Mouse (Mus musculus) G1E (cell line): ENCODE results near the gene Palm2. TPM values are rescaled to one million over a fixed set of nuclear protein-coding genes. Genes with fewer than 3 reads are reported as not detected.

Experiments used
- ATAC-seq: 2 replicates; pipeline ENCODE4 v1.8.0; 2016; ENCODE audit warnings: mild to moderate bottlenecking; ENCODE audit not compliant: insufficient number of reproducible peaks, poor library complexity, low FRiP score, severe bottlenecking; ENCODE audit errors: extremely low read depth
- DNase-seq: peaks from one replicate; pipeline ENCODE4 v3.0.0; 2012; ENCODE audit warnings: low spot score
- H3K27me3 ChIP-seq: 2 replicates; pipeline ENCODE4 v1.6.1; 2012; ENCODE audit warnings: mild to moderate bottlenecking, low read length, inconsistent platforms; ENCODE audit not compliant: insufficient read depth
- H3K36me3 ChIP-seq: replicated peaks from 2 replicates; pipeline ENCODE3; 2012; ENCODE audit warnings: mild to moderate bottlenecking, inconsistent platforms
- H3K4me1 ChIP-seq: 2 replicates; pipeline ENCODE4 v1.6.1; 2012; ENCODE audit warnings: low read depth, low read length, inconsistent platforms, mixed read lengths; ENCODE audit not compliant: insufficient read depth
- H3K4me3 ChIP-seq: 2 replicates; pipeline ENCODE4 v1.5.1; 2012; ENCODE audit warnings: low read depth, mild to moderate bottlenecking, inconsistent platforms, low read length, moderate library complexity, mixed read lengths
- H3K9me3 ChIP-seq: replicated peaks from 2 replicates; pipeline ENCODE4 v1.6.1; 2012; ENCODE audit warnings: inconsistent platforms
- CTCF ChIP-seq: IDR thresholded peaks from 2 replicates; pipeline ENCODE4 v1.5.1; 2012; ENCODE audit warnings: low read depth, low read length, inconsistent platforms, mixed read lengths
- GATA1 ChIP-seq: IDR thresholded peaks from 2 replicates; pipeline ENCODE4 v1.6.1; 2012; ENCODE audit warnings: borderline replicate concordance, low read length, inconsistent platforms, mixed read lengths
- GATA2 ChIP-seq: IDR thresholded peaks from 2 replicates; pipeline ENCODE4 v1.6.1; 2012; ENCODE audit warnings: low read depth, low read length, inconsistent platforms, borderline replicate concordance
- POLR2AphosphoS5 ChIP-seq: IDR thresholded peaks from 2 replicates; pipeline ENCODE4 v1.6.1; 2012; ENCODE audit warnings: low read depth, low read length, inconsistent platforms; ENCODE audit not compliant: insufficient replicate concordance
- TAL1 ChIP-seq: conservative IDR thresholded peaks from 2 replicates; pipeline ENCODE4 v1.6.1; 2012; ENCODE audit warnings: low read depth, low read length, inconsistent platforms, mixed read lengths
- polyA plus RNA-seq: library from polyadenylated mRNA; stranded (reverse); fragments of >175 nt; gene quantifications from 2 replicates; pipeline ENCODE4 v1.2.3, GENCODE M21; 2012
- total RNA-seq, 2 experiments: library from RNA; stranded (forward) in 1 of 2; stranded (reverse) in 1 of 2; fragments of 200-1000 nt in 1 of 2; fragments of >200 nt in 1 of 2; fragmentation: Nextera tagmentation in 1 of 2; gene quantifications; 2 replicates each; pipeline ENCODE4 v1.2.3; 2014 to 2017

The Palm2 gene
- total and polyA plus RNA-seq, 3 experiments = 0.05 TPM; not detected in 2

DNA sequence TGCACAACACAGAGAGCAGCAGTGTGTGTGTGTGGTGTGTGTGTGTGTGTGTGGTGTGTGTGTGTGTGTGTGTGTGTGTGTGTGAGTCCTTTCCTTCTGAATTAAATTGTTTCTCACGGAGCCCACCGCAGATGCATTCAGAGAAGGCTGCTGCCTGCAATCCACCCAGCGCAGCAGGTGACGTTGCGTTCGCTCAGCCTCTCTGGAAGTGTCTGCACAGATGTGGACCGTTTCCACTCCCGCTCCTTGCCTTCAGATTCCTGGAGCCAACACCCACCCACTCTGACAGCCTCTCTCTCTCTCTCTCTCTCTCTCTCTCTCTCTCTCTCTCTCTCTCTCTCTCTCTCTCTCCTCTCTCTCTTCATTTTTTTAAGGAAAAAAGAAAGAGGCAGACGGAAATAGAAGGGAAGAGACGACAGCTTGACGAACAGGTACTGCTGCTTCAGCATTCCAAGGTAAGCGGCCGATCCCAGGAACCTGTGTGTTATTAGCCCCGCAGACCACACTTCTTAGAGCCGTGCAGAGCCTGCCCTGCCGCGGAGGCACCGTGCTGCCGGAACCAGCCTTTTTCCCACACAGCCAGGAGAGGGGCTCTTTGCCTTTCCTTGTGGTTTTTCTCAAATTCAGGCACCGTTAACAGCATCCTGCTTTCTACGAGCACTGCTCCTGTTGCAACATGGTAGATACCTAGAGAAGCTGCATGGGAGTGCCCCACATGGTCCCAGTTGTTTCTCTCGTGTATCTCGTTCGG, 203.8 kb downstream of the Palm2 start:
- peaks cover 66% of the 10 kb centered on the region for H3K9me3 ChIP-seq
- no peak overlapping the region for H3K4me3 ChIP-seq
- no peaks in the 10 kb centered on the region for H3K4me1 ChIP-seq
- no peak for TF ChIP-seq GATA2
- no peak for TF ChIP-seq GATA1
- no peak for TF ChIP-seq POLR2AphosphoS5
- no peak for TF ChIP-seq TAL1
- TF ChIP-seq CTCF = no peak
- H3K27me3 ChIP-seq = no peaks in the 10 kb centered on the region
- H3K36me3 ChIP-seq = no peaks in the 10 kb centered on the region
- ATAC-seq (no peak), DNase-seq (no peak)

DNA sequence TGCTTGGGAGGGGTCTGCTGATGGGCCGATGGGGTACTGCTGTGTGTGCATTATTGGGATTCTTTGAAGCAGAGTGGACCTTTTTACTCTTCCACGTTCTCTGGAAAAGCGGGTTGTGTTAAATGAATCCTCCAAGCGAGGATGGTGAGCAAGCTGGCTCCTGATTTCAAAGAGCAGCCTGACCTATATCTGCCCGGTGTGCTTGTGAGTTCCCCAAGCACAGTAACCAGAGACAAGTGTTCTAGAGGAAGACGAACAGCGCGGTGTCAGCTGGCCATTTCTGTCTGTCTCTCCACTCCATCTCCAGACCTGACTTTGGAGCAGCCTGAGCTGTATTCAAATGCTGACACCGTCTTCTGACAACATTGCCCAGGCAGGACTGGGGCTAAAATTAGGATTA, 204.9 kb downstream of the Palm2 start:
- H3K9me3 ChIP-seq = peaks cover 64% of the 10 kb centered on the region
- H3K36me3 ChIP-seq = no peaks in the 10 kb centered on the region
- DNase-seq = no peak
- ATAC-seq = no peak
- H3K4me1 ChIP-seq = no peaks in the 10 kb centered on the region
- no peaks in the 10 kb centered on the region for H3K27me3 ChIP-seq
- H3K4me3 ChIP-seq = no peak overlapping the region
- TF ChIP-seq CTCF (no peak), TAL1 (no peak), GATA2 (no peak), POLR2AphosphoS5 (no peak), GATA1 (no peak)

DNA sequence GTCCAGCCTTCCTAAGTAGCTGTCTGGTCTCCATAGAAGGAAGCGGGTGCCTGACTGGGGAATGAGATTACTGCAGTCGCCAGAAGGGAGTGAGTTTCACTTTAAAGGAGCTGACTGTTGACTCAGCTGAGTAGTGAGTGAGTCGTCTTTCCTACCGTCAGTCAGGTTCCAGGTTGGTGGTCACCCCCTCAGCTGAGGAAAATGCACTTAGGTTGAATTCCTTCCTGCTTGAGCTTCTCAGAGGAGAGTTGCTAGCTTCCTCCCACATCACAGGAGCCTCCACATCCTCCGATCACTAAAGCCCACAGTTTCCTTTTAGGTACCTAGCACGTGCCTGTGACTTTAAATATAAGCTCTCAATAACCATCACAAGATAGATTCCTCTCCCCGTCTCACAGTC, 206.2 kb downstream of the Palm2 start:
- ATAC-seq (no peak), DNase-seq (no peak)
- peaks cover 55% of the 10 kb centered on the region for H3K9me3 ChIP-seq
- no peaks in the 10 kb centered on the region for H3K4me1 ChIP-seq
- no peak overlapping the region for H3K4me3 ChIP-seq
- H3K36me3 ChIP-seq = no peaks in the 10 kb centered on the region
- H3K27me3 ChIP-seq = no peaks in the 10 kb centered on the region
- no peak for TF ChIP-seq GATA1
- TF ChIP-seq GATA2 = no peak
- no peak for TF ChIP-seq POLR2AphosphoS5
- TF ChIP-seq TAL1 = no peak

DNA sequence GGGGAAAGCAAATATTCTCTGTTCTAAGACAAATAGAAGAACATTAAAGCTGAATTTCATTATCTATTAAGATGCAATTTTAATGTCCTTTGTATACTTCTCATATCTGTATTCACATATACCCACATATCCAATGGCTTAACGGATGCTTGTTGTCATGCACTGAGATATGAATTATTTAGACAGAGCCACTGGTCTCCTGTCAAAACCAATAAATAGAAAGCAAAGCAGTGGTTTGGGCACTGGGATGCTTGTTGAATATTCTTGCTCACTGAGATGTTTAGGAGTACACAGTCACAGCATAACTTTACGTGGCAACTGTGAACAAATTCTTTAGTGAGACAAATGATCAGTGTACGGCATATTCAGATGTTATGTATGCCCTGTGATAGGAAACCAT, 206.9 kb downstream of the Palm2 start:
- no peak for ATAC-seq
- no peaks in the 10 kb centered on the region for H3K27me3 ChIP-seq
- no peaks in the 10 kb centered on the region for H3K4me1 ChIP-seq
- DNase-seq = no peak
- no peaks in the 10 kb centered on the region for H3K36me3 ChIP-seq
- TF ChIP-seq CTCF = no peak
- TF ChIP-seq TAL1 = no peak
- TF ChIP-seq GATA2 = no peak
- TF ChIP-seq GATA1 = no peak
- TF ChIP-seq POLR2AphosphoS5 = no peak
- H3K9me3 ChIP-seq = peaks cover 48% of the 10 kb centered on the region
- no peak overlapping the region for H3K4me3 ChIP-seq

DNA sequence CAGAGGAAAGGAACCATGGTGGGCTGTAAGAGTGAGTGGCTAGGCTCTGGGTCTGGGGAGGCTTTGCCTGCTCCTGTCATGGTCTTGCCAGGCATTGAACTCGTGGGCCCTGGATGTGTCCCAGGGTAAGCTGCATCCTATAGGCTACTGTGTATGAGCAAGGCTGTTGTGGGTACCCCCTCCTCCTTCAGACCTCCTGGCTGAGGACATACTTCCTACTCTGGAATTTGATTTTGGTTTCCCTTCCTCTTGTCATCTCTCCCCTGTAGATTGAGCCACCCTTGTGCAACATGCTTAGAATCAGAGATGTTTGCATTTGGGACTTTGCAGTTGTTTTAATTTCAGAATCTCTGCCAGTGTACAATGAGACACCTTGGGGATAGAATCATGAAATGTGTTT, 216.9 kb downstream of the Palm2 start:
- H3K36me3 ChIP-seq = no peaks in the 10 kb centered on the region
- ATAC-seq = no peak
- no peaks in the 10 kb centered on the region; the same call in 1 of the 2 replicates for H3K27me3 ChIP-seq
- H3K9me3 ChIP-seq = peaks cover 52% of the 10 kb centered on the region
- no peaks in the 10 kb centered on the region for H3K4me1 ChIP-seq
- TF ChIP-seq GATA2 (no peak), GATA1 (no peak), POLR2AphosphoS5 (no peak)
- DNase-seq = no peak
- no peak overlapping the region for H3K4me3 ChIP-seq

DNA sequence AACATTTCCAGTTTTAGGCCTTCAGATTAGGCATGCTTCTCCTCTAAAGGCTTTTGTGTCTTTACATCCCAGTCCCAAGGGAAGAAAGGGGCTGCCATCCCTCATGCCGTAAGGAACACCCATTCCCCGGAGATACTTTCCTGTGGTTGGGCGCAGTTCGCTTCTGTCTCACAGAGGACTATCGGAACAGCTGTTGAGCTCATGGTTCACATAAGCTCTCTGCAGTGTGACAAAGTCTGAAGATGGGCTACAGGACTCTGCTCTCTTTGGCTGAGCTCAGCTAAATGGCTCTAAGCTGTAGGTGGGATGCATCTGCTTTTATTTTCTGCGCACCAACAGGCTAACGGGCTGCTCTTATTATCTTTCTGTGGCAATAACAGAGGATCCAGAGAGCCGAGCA, 217.5 kb downstream of the Palm2 start:
- H3K4me1 ChIP-seq = no peaks in the 10 kb centered on the region
- TF ChIP-seq GATA1 (no peak), TAL1 (no peak), POLR2AphosphoS5 (no peak), CTCF (no peak), GATA2 (no peak)
- DNase-seq (no peak), ATAC-seq (no peak)
- H3K4me3 ChIP-seq = no peak overlapping the region
- no peaks in the 10 kb centered on the region; the same call in 1 of the 2 replicates for H3K27me3 ChIP-seq
- H3K9me3 ChIP-seq = peaks cover 52% of the 10 kb centered on the region
- no peaks in the 10 kb centered on the region for H3K36me3 ChIP-seq
